Mouse (Mus musculus) erythroblast, embryonic 14.5 days (primary cell): ENCODE data around the gene Htt.

ENCODE experiments used
- GATA1 ChIP-seq: IDR thresholded peaks from 2 replicates; pipeline ENCODE4 v1.6.1; 2012; ENCODE audit warnings: low read length, inconsistent platforms, mixed read lengths
- TAL1 ChIP-seq: IDR thresholded peaks from 3 replicates; pipeline ENCODE4 v1.6.1; 2012; ENCODE audit warnings: low read length, inconsistent platforms, mixed read lengths

DNA sequence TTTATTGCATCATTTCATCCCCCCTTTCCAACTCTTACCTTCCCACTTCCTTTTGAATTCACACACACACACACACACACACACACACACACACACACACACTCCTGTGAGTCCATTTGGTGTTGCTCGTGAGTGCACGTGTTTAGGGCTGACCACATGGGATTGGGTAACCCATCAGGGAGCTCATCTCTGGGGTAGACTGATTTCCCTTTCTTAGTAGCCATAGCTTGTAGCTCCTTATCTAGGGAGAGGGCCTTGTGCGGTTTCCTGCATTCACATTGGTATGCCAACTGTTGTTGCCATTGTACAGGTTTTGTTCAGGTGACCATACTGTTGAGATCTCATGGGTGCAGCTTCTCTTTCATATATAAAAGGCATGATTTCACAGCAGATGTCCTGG, 181.9 kb downstream of the Htt start:
- no peak for TF ChIP-seq TAL1
- no peak for TF ChIP-seq GATA1
